Mouse (Mus musculus) adipose tissue, adult 10 weeks (tissue): Measurements from ENCODE around the gene Sgip1. TPM values are rescaled to one million over a fixed set of nuclear protein-coding genes. Genes with fewer than 3 reads are reported as not detected.

Experiments used
- polyA plus RNA-seq: library from polyadenylated mRNA; stranded (reverse); fragments of 350-450 nt; fragmentation: Illumina TruSeq; extraction: RNeasy Lipid Tissue Mini Kit (QIAGEN cat#74804); gene quantifications from one replicate; pipeline ENCODE4 v1.2.3, GENCODE M21; 2014; ENCODE audit warnings: low read depth, low replicate concordance

The Sgip1 gene
- 2.3 TPM for polyA plus RNA-seq

GRCm38 (mm10) chr4:102741287-102741686 is at the start of gene Sgip1:
Gene Sgip1 (plus strand): TSS chr4:102741297.

DNA sequence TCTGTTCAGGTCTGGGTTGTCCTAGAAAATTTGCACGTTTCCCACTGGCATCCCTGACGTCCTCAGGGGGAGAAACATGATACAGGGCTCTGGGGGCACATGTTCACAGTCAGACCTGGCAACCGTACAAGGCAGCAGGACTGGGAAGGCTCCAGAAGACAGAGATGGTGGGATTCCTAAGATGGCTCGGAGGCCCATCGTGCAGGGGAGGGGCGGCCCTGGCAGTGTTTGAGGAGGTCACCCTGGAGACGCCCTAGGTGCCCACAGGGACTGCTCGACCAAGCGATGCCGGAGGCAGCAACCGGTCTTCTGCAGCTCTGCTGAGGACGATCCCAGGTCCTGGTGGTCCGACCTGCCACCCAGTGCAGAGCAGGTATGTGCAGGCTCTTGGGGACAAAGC is 237.3 kb downstream of the Sgip1 start, which contains the start of gene Tctex1d1:
TSS of gene Tctex1d1 (plus strand) at position 167 of the 400 bp plus-strand sequence.

Other genes starting within 250 kb of the Sgip1 start
- gene Tctex1d1, start 237.3 kb downstream of the Sgip1 start, polyA plus RNA-seq: 4.6 TPM